Mouse (Mus musculus) macrophage (primary cell): Measurements from ENCODE around the gene Stat5b. TPM values are rescaled to one million over a fixed set of nuclear protein-coding genes. Genes with fewer than 3 reads are reported as not detected.
A peak's percentile ranks its signal among the peaks of the same experiment; 100 is the strongest.

Source experiments
- H3K27ac ChIP-seq: fragments of 350-480 bp; formaldehyde crosslinking; 2 replicates; pipeline ENCODE4 v1.9.0; 2021
- H3K36me3 ChIP-seq: fragments of 350-480 bp; formaldehyde crosslinking; 2 replicates; pipeline ENCODE4 v1.9.0; 2021; ENCODE audit errors: inconsistent target
- H3K4me3 ChIP-seq: fragments of 350-480 bp; formaldehyde crosslinking; 2 replicates; pipeline ENCODE4 v1.9.0; 2021; ENCODE audit errors: inconsistent target
- H3K79me2 ChIP-seq: fragments of 350-480 bp; formaldehyde crosslinking; 2 replicates; pipeline ENCODE4 v1.9.0; 2021; ENCODE audit errors: inconsistent target
- WGBS: methylation state at CpG from one replicate; pipeline ENCODE4 v1.1.7; 2026; ENCODE audit warnings: inconsistent platforms; ENCODE audit not compliant: missing documents; 5-methylcytosine and 5-hydroxymethylcytosine counted together
- polyA plus RNA-seq: library from polyadenylated mRNA; stranded (reverse); fragments of 250-400 nt; gene quantifications from 3 replicates; pipeline ENCODE4 v1.2.4, GENCODE M21; 2018; ENCODE audit warnings: inconsistent platforms

The Stat5b gene
- polyA plus RNA-seq, 1 experiment from 2014 or later, result 16.7 TPM

GRCm38 (mm10) chr11:100858935-100859578 lies 8.5 kb upstream of the Stat5b start, which contains the start of gene Stat5a:
Gene Stat5a (plus strand): TSS chr11:100859351.
- H3K27ac ChIP-seq, result peak within 1 kb of the TSS; percentile 24; the same call in 1 of the 2 replicates
- 39% methylated on average over 9 of the region's 9 CpGs for WGBS
- peaks cover 8% of the 10 kb centered on the region; the same call in 1 of the 2 replicates for H3K79me2 ChIP-seq
- peaks cover 15% of the 10 kb centered on the region for H3K36me3 ChIP-seq
- peak within 1 kb of the TSS; percentile 30 for H3K4me3 ChIP-seq

DNA sequence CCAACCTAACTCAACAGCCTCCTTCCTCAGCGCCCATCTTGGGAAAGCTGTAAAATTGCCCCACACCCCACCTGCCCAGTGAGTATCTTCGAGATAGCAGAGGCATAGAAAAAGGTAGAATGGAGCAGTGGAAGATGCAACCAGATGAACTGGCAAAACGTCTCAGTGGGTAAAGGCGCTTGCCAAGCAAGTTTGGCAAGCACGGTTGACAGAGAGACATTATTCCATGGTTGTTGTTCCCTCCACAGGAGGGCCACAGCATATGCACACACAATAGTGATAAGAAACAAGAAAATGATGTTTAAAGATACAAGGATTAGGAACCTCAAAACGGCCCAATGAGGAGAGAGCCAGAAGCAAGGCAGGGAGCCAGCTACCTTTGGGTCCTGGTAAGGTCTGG lies 7.4 kb upstream of the Stat5b start:
- no peak overlapping the region for H3K4me3 ChIP-seq
- H3K79me2 ChIP-seq, result peaks cover 8% of the 10 kb centered on the region; the same call in 1 of the 2 replicates
- 71% methylated on average over 6 of the region's 6 CpGs for WGBS

GRCm38 (mm10) chr11:100855178-100855577 lies 4.7 kb upstream of the Stat5b start:
- 95% methylated on average over 4 of the region's 4 CpGs for WGBS
- no peaks in the 10 kb centered on the region for H3K36me3 ChIP-seq
- no peak overlapping the region for H3K4me3 ChIP-seq
- H3K79me2 ChIP-seq, result no peaks in the 10 kb centered on the region
- H3K27ac ChIP-seq, result no peak overlapping the region

More for the DNA sequence above, 7.4 kb upstream of the Stat5b start:
- Histone ChIP-seq H3K36me3 (peaks cover 4% of the 10 kb centered on the region; the same call in 1 of the 2 replicates), H3K27ac (no peak overlapping the region)

DNA sequence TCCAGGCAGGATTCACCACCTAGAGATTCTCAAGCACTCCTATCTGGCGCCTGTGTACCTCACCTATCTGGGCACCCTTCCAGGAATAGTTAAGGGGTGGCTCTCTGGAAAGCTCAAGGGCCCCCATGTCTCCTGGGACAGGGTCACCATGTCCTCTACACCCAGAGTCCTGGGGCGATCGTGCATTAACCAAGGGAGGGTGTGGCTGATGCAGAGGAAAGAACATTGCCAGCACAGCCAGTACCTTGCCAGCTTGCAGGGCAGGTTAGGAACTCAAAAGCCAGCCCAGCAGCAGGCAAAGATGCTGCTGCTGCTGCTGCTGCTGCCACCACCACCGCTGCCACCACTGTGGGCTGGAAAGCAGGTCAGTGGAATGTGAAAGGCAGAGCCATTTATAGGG lies 3.7 kb upstream of the Stat5b start:
- Histone ChIP-seq H3K27ac (no peak overlapping the region), H3K4me3 (no peak overlapping the region), H3K36me3 (no peaks in the 10 kb centered on the region), H3K79me2 (peaks cover 7% of the 10 kb centered on the region)
- 89% methylated on average over 4 of the region's 4 CpGs for WGBS

GRCm38 (mm10) chr11:100853018-100853417 lies 2.5 kb upstream of the Stat5b start:
- Histone ChIP-seq H3K4me3 (no peak overlapping the region), H3K36me3 (no peaks in the 10 kb centered on the region), H3K79me2 (peaks cover 20% of the 10 kb centered on the region), H3K27ac (no peak overlapping the region)
- 29% methylated on average over 5 of the region's 5 CpGs for WGBS

DNA sequence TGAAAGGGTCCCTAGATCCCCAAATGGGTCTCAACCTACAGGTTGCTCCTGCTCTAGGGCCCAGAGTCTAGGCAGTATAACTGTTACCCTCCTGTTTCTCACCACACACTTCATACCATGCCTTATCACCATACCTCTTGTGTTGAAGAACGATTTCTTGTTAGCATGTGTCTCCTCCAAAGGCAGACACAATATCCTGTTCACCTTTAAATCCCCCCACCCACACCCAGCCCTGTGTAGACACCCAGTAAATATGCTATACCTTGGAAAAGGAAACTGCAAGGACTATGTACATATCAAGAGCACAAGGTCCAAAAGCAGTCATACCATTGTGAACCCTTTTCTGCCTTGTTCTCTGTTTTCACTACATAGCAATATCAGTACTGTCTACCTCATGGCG lies 1.6 kb upstream of the Stat5b start:
- WGBS, result 85% methylated on average over 2 of the region's 2 CpGs
- Histone ChIP-seq H3K36me3 (no peaks in the 10 kb centered on the region), H3K4me3 (no peak overlapping the region), H3K79me2 (peaks cover 29% of the 10 kb centered on the region), H3K27ac (no peak overlapping the region)

DNA sequence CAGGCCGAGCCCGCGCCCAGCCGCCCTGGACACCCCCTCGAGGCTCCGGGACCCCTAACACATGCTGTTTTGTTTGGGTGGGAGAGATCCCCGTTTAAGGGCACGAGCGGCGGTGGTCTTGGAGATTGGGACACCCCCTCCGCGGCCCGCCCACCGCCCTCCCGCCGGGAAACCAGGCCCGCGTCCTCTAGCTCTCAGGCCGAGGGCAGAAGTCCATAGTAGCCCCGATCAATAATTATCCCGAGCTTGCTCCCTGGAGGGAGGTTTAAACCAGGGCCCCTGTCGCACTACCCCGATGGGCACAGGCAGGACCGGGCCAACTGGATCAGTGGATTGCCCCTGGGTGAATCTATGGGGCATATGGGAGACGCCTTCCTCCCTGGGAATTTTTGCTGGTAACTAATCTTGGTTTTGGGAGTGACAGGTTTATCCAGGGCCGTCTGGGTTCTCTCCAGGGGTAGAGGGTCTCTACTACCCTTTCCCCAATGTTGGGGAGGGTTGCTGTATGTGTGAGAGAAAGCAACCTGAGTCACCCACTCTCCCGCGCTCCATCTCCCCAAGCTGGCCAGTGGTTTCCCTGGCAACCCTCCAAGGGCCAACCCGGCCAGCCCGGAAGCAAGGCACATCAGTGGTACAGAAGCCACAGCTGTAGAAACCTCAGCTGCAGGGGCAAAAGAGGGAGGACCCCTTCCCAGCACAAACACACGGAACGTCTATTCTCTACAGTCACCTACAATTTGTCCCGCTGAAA lies 429 bp upstream of the Stat5b start:
- Histone ChIP-seq H3K79me2 (peaks cover 41% of the 10 kb centered on the region), H3K4me3 (peak overlapping the region; percentile 12; the same call in 1 of the 2 replicates), H3K27ac (no peak overlapping the region), H3K36me3 (no peaks in the 10 kb centered on the region)
- 14% methylated on average over 32 of the region's 33 CpGs for WGBS

DNA sequence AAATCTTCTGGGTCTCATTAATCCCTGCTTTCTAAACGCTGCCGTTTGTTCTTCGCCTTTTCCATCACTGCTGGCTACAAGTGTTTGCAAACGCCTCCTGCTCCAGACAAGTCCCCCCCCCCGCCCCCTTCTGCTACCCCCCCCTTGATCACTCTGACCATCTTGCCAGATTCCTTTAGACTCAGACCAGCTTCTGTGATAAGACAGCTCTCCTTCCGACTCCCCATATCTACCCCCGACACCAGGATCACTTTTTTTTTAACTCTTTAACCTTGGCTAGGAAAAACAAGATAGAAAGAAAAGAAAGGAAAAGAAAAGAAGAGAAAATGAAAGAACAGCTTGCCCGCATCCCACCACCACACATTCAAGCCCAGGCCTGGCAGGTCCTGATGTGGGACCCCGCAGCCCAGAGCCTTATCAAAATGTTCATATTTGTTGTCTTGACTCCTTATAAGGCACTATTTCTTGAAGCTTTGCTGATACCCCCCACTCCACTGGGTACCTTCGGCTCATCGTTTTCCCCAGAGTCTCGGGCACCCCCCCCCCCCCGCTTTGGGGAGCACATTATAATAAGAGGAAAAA lies 977 bp downstream of the Stat5b start:
- Histone ChIP-seq H3K79me2 (peaks cover 55% of the 10 kb centered on the region), H3K27ac (peak overlapping the region; percentile 51), H3K36me3 (no peaks in the 10 kb centered on the region), H3K4me3 (peak overlapping the region; percentile 85)
- WGBS, result 2% methylated on average over 13 of the region's 13 CpGs

- peak overlapping the region; percentile 51; the same call in 1 of the 2 replicates for H3K27ac ChIP-seq
- peak overlapping the region; percentile 85 for H3K4me3 ChIP-seq
- WGBS, result 53% methylated on average over 6 of the region's 6 CpGs
- H3K36me3 ChIP-seq, result no peaks in the 10 kb centered on the region
- peaks cover 61% of the 10 kb centered on the region for H3K79me2 ChIP-seq
Observed at GRCm38 (mm10) chr11:100848789-100849379, 1.6 kb downstream of the Stat5b start.

DNA sequence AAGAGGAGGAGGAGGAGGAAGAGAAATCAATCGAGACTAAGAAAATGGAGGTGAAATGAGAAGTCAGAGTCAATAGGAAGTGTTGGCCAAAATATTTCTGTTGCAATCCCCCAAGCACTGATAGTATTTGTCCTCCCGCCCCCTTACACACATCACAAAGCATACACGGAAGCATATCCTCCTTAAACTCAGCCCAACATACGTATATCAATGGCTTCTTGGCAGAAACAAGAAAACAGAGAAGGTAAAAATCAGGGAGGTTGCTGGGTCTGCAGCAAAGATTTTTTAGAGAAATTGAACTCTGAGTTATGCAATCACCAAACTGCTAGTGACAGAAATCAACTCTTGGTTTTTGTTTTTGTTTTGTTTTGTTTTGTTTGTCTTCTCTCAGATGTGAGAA lies 2.4 kb downstream of the Stat5b start:
- Histone ChIP-seq H3K79me2 (peaks cover 69% of the 10 kb centered on the region), H3K36me3 (no peaks in the 10 kb centered on the region), H3K27ac (no peak overlapping the region), H3K4me3 (peak overlapping the region; percentile 85; the same call in 1 of the 2 replicates)
- 4% methylated on average over 4 of the region's 4 CpGs for WGBS

GRCm38 (mm10) chr11:100847572-100847971 lies 3.0 kb downstream of the Stat5b start:
- H3K27ac ChIP-seq, result no peak overlapping the region
- H3K79me2 ChIP-seq, result peaks cover 74% of the 10 kb centered on the region

DNA sequence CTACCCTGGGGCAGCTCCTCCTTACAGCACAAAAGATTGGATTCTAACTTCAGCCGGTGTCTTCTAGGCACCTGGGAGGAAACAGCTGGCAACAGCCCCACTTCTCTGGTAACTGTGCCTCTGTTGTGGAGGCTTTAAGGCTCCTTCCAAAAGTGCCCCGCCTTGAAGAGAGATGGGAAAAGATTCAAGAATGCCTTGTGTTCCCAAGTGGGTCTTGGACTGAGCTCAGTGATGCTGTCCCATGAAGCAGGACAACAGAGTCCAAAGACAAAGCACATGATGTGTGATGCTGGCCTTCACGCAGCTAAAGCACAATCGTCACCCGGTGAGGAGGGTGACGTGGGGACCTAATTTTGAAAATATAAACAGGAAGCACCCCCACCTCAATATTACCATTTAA lies 4.7 kb downstream of the Stat5b start:
- Histone ChIP-seq H3K79me2 (peaks cover 92% of the 10 kb centered on the region), H3K27ac (no peak overlapping the region), H3K4me3 (no peak overlapping the region), H3K36me3 (no peaks in the 10 kb centered on the region)
- 69% methylated on average over 6 of the region's 6 CpGs for WGBS

More at GRCm38 (mm10) chr11:100847572-100847971, 3.0 kb downstream of the Stat5b start:
- Histone ChIP-seq H3K4me3 (no peak overlapping the region), H3K36me3 (no peaks in the 10 kb centered on the region)
- 80% methylated on average over 4 of the region's 4 CpGs for WGBS

- Histone ChIP-seq H3K4me3 (no peak overlapping the region), H3K79me2 (peaks cover 100% of the 10 kb centered on the region), H3K36me3 (no peaks in the 10 kb centered on the region), H3K27ac (no peak overlapping the region)
- 95% methylated on average over 4 of the region's 4 CpGs for WGBS
Observed at GRCm38 (mm10) chr11:100844121-100844520, 6.4 kb downstream of the Stat5b start.

- no peak overlapping the region for H3K4me3 ChIP-seq
- H3K36me3 ChIP-seq, result no peaks in the 10 kb centered on the region
- H3K79me2 ChIP-seq, result peaks cover 100% of the 10 kb centered on the region
- H3K27ac ChIP-seq, result no peak overlapping the region
- WGBS, result 80% methylated on average over 8 of the region's 8 CpGs
Observed at GRCm38 (mm10) chr11:100843070-100843669, 7.4 kb downstream of the Stat5b start.
